Mouse (Mus musculus) gastrocnemius, postnatal 25 days (tissue): ENCODE measurements around the gene Cdipt. TPM values are rescaled to one million over a fixed set of nuclear protein-coding genes. Genes with fewer than 3 reads are reported as not detected.
A peak's percentile ranks its signal among the peaks of the same experiment; 100 is the strongest.

Source experiments
- DNase-seq: peaks from one replicate; pipeline ENCODE4 v3.0.0; 2022
- total RNA-seq, 2 experiments: library from RNA; stranded (reverse); gene quantifications; 1 replicate in 1 of 2; 2 replicates in 1 of 2; pipeline ENCODE4 v1.2.3; 2021

Gene Cdipt
- total RNA-seq, 2 experiments from 2014 or later = 30.5 to 31.2 TPM

DNA sequence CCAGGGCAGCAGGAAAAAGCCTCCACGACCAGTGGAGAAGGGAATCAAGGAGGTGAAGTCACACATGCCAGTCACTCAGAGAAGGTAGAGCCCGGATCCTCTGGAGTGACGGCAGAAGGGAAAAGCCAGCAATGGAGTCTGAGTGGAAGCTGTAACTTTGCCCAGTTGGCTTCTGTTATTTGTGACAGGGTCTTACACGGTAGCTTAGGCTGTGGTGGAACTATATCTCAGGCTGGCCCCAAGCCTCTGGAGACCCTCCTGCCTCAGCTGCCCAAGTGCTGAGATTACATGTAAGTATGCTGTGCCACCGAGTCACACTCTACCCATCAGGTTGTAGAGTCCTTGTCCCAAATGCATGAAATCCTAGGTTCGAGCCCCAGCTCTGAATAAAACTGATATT lies 37.7 kb downstream of the Cdipt start:
- DNase-seq = no peak

DNA sequence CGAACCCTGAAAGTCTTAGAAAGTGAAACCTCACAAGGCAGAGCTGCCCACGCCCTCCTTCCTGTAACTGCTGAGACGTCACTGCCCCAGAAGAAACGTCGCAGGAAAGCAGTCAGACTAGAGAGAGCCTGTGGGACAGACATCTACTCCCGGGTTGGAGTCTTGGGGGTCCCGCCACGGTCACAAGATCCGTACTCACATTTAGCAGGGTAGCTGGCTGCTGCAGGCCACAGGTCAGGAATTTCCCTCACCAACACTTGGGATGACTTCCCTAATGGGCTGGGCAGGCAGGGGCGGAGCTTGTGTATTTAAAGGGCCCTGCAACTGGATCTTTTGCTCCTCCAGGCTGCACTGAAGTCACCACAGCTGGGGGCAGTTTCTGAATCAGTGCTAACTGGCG lies 38.6 kb downstream of the Cdipt start, which contains the start of gene Mvp:
TSS of gene Mvp (minus strand) at position 302 of the 400 bp plus-strand sequence.
- peak; percentile 72 for DNase-seq

DNA sequence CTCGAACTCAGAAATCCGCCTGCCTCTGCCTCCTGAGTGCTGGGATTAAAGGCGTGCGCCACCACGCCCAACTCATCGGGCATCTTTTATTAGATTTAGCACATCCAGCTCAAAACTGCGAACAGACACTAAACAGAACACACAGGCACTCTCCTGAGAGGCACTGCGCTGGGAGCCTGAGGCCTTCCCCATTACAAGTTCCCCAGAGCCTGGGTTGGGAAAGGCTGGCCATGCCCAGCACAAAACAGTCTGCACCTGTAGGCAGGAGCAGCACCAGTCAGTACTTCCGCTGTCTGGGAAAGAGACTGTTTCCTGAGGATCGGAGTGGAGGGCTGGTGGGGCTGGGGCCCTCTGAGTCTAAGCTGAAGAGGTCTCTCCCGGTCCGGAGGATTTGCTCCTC lies 39.3 kb downstream of the Cdipt start:
- DNase-seq = no peak

DNA sequence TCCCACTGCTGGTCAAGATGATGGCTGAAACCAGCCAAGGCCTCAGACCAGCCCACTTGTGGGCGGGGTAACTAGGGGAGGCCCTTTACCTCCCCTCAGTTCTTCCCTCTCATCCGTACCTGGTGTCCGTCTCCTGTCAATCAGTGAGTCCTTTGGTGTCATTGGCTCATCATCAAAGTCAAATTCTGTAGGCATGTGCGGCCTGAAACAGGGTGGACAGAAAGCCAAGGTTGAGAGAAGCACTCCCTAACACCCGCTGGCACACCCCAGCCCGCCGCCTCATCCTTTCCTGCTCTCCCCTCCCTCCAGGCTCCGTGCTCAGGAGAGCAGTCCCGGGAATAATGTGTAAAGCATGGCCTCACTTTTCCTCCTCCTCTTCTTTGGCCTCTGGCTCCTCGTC lies 40.4 kb downstream of the Cdipt start:
- no peak for DNase-seq

DNA sequence TGATC lies 40.6 kb downstream of the Cdipt start, which contains the start of gene Pagr1b:
TSS of gene Pagr1b (minus strand) at position 4 of the 5 bp plus-strand sequence.
- no peak for DNase-seq

DNA sequence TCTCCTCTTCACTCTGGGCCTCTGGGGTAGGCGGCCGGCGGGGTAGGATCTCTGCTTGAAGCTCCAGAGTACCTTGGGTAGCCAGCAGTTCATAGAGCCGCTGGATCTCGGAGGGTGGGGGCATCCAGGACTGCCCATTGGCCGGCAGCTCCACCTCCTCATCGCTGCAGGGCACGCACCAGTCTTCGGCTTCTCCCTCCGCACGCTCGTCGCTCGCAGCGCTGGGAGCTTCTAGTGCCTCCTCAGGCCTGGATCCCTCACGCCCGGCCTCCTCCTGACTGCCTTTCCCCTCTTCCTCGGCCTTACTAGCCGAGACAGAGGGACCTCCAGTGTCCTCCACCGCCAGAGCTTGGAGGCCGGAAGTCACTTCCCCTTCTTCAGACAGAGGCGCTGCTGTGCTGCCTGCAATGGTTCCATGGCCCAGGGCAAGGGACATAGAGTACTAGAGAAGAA lies 40.8 kb downstream of the Cdipt start:
- peak; percentile 60 for DNase-seq

DNA sequence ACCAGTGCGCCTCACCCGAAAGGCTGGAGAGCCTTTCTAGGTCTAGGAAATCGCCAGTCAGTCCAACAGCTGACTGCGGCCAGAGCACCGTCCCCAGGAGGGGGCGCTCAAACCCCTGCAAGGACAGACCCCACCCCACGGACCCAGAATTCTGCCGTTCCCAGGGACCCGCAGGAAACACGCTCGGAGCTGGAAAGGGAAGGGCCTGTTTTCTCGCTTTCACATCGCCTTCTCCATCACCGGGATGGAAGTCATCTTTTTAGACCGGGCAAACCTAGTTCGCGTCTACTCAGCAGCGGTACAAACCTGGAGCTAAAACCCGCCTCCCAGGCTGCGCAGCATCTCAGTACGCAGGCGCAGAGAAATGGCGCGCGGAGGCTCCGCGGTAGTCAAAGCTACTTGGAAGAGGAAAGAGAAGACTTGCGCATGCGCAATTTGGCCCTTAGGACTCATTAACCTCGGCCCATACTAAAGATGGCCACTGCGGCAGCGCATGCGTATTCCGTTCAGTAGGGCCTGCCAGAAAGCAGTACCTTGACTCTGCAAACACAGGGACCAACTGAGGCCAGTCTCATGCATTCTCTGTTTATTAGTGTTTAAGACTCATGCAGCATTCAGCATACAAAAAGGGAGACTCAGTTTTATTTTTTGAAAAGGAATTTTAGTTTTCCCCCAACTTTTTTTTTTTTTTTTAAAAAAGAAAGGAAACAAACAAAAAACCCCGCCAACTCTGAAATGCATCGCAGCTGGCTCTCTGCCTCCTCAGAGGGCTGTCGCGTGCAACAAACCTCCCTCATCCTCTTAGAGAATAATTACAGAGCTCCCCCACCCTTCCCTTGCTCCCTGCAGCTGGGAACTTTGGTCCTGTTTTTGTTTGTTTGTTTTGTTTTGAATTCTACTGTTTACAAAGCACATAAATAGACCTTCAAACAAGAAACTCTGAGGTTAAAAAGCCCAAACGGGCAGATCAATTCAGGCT lies 41.5 kb downstream of the Cdipt start, which contains the start of gene Pagr1a:
TSS of gene Pagr1a (minus strand) at position 382 of the 979 bp plus-strand sequence.
- peak; percentile 95 for DNase-seq

DNA sequence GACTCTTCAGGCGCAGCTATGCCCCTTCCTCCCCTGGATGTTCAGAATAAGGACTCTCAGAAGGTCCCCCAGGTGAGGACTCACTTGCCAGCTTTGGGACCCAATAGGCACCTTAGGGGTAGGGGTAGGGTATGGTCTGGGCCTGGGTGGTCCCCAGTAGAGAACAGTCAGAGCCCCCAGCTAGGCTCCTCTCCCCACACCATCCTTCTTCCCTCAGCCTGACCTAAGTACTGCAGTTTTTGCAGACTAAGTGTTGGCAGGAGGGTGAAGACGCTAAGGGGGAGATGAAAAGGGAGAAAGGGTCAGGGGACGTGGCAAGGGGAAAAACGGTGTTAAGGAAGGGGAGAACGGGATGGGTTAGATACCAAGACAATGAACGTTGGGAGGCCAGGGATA lies 42.2 kb downstream of the Cdipt start:
- no peak for DNase-seq

DNA sequence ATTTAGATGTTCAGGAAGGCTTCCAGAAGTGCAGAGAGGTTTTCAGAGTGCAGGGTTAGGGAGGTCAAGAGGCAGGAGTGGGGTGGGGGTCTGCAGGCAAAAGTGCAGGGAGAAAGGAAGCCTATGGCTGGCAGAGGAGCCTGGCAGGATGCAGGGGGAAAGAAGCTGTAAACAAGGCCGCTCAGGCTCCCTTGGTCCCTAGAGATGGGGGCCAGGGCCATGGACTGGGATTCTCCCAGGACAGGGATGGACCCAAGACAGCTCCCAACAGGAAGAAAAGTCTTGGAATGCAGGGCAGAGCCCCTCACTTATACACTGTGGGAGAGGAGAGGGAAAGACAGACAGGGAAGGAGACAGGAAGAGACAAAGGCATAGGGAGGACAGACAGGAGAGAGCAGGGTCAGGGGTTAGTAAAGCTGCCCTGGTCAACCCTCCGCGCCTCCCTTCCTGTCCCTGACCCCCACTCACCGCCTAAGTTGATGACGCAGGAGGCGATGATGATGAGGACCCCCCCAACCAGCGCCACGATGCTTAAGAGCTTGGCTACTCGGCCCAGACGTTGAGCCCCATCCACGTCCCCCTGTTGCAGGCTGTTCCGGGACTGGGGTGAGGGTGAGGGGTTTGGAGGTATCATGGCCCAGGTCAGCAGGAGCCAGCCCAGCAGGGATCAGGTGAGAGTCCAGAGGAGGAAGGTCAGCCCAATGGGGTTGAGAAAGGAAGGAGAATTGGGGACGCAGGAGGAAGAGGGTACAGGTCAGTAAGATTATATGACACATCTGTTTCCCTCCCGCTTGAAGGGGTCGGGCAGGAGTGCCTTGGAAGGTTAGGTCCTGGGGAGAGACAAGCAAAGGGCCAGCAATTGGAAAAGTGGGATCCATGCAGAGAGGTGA lies 42.9 kb downstream of the Cdipt start:
- DNase-seq = no peak

DNA sequence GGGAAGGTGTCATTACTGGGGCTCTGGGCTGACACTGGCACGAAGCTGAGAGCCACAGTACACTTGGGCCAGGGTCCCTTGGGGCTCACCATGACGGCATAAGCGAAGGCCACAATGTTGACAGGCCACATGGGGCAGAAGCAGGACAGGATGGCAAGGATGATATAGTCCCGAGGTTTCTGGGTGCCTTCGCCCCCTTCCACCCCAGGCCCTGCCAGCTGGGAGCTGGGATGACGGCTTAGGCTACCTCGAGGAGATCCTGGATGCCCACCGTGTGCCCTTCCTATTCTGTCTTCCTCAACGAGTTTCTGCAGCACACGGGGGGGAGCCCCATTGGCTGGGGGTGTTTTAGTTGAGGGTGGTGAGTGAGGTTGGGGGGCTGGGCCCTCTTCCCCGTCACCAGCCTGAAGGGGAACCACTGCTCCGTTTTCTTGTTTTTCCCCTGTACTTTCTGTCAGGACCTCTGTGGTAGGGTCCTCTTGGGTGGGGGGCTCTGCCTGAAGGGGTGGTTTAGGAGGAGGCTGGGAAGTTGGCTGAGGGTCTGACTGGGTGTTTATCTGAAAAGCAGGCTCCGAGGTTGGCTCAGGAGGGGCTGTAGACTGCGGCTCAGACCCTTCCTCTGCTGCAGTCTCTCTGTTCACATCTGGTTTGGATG lies 43.7 kb downstream of the Cdipt start:
- DNase-seq = no peak

DNA sequence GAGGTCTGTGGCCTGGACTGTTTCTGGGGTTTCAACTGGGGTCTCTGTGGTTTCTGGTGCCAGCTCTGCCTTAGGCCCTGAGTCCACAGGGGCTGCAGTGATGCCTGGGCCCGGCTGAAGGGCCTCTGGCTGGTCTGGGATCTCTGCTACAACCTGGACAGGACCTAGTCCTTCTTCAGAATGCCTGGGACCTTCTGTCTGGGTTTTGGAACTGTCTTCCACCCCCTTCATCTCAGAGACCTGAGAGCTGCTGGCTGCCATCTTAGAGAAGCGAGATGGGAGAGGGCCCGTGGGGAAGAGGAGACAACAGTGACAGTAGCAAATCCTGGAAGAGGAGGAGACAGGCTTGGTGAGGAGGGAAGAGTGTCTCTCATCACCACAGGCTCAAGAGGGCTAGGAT lies 44.3 kb downstream of the Cdipt start:
- no peak for DNase-seq

DNA sequence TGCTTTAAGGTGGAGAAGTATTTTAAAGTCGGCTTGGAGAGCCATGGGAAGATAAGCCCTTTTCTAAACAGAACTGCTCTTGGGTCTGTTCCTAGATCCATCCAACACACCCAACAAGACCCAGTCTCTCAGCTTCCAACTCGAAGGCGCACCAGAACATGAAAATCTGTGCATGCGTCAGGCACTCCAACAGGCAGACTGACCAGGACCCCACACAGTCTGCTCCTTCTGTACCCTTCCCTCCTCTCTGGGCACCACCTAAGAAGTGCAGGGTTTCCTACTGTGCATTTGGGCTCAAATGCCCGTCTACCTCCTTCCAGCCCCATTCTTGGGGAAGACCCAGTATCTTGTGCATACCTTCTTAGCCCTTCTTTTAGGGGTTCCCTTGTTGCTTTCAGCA lies 44.8 kb downstream of the Cdipt start:
- DNase-seq = no peak

DNA sequence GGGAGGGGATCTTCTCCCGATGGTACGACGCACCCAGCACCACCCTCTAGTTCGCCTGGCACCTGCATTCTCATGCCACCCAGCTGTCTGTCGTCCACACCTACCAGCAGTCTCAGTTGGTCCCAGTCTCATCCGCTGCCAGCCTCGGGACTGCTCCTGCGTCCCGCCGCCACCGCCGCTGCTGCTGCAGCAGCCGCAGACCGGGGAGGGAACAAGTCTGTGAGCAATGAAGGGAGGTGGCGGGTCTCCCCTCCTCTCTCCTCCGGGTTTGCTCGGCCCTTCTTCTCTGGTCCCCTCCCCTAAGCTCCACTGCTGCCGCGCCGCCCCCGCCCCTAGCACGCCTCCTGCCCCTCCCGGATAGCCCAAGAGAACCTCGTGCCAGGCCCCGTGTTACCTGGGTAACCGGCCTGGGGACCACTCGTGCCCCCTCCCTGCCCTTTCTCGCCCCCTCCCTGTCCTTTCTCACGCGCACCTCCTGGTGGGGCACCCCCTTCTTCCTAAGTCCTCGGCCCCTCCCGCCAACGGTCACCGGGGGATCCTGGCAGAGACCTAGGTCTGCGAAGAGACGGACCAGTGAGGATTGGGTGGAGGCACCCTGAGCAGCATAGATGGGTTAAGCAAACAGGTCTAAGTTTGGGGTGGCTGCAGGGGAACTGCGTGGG lies 45.3 kb downstream of the Cdipt start, which contains the start of the genes Gm42742 and Prrt2:
TSS of gene Gm42742 (minus strand) at position 197 of the 662 bp plus-strand sequence.
TSS of gene Prrt2 (minus strand) at position 311 of the 662 bp plus-strand sequence.
- peak; percentile 66 for DNase-seq

DNA sequence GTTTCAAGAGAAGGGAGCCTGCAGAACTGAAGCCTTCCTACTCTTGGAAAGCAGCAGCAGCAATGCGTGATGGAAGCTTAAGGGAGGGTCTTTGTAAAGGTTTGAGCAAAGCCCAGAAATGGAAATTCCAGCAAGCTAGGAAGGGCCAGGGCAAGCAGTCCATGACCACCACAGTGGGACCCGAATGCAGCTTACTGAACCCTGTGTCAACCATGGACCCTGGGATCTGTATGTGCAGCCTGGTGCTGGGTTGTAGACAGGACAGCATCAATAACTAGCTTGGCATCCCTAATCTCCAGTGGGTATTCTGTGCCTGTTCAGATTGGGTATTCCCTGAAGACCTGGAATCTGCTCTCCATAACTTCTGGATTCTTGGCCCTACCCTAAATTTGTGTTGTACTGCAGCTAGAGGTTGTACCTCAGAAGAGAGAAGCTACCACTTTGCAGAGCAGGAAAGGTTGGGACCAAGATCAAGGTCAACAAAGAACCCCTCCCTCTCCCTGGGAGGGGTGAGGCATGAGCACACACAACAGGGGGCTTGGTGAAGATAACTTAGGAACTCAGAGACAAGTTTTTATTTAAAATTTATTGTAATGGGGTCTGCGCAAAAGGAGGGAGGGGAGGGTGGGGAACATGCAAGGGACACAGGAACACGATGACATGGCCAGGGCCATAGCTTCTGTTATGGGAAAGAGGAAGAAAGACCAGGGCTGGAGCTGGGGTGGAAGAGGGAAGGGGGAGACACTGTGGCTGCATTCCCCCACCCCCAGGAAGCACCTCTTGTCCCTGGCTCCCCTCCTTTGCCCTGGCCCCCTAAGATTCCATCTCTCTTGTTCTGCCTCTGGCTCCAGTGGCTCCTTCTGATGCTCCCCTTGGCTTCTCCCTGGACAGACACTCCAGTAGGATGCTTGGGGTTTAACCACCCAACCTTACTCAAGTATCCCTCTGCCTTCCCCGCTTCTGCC lies 46.1 kb downstream of the Cdipt start:
- no peak for DNase-seq

DNA sequence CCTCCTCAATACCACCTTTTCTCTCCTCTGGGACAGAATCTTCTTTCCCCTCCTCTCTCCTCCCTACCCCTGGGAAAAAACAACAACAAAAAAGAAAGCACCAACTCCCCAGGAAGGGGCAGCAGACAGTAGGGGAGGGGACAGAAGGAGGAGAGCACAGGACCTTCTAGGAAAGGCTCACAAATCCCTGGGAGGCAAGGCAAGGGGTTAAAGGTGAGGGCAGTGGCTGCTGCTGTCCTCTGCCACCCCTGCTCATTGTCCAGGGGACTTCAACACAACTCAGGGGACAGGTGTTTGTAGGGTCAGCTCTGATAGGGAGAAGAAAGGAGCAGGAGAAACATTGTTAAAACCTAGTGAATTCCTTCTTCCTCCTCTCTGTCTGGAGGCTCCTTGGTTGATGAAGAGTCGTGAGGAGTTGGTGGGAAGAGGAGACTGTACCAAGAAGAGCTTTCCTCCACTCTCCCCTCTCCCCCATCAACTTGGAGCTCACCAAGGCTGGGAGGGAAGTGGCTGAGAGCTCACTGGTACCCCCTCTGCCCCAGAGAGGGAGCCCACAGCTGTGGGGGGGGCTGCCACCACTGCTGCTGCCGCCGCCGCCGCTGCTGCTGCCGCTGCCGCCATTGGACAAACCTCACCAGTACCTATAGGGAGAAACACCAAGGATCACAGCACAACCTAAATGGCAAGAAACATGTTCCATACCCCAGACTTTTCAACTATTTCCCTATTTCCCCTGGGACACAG lies 47.0 kb downstream of the Cdipt start:
- no peak for DNase-seq

DNA sequence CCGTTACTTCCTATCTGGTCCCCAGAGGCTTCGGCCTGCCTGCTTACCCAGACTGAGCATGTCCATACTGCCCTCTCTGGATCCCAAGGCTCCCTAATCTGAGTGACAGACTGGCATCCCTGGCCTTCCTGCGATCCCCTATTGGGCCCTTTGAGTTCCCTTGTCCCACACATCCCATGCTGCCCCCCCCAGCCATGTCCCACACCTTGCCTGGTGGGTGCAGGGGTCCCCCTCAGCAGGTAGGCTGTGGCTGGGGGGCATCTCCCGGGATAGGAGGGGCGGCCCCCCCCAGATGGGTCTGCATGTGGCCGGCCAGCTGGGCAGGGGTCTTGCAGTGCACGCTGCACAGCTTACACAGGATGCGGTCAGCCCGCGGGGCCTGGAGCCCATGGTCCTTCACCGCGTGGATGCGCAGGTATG lies 47.6 kb downstream of the Cdipt start:
- peak; percentile 28 for DNase-seq

DNA sequence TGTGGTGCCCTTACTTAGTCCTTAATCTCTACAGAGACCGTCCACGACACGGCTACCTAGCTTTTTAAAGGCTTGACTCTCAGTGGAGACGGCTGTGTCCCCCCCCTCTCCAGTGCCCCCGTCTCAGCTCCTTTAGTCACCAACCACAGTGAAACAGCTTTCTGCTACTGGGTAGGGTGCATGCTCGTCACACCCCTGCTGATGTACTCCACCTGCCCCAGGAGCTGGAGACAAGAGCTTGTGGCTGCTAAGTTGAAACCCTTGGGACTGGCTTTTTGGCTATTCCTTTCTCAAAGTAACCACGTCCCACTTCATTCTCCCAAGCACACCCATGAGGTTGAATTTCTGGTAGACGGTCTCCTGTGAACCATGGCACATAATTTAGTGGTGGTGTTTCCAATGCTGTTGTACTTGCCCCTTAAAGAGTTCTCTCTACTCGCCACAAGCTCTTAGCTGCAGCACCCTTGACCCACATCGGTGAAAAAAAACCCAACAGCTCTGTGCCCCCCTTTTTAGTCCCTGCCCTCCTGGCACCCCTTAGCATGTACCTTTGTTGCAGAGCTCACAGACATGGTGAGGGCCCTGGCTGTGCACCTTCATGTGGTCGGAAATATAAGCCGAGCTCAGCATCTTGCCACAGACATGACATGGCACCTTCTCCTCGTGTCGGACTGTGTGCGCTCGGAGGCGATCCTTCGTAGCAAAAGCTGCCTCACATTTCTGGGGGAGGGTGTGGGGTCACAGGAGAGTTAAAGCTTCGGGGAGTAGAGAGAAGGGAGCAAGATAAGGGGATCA lies 48.4 kb downstream of the Cdipt start:
- DNase-seq = peak; percentile 25

DNA sequence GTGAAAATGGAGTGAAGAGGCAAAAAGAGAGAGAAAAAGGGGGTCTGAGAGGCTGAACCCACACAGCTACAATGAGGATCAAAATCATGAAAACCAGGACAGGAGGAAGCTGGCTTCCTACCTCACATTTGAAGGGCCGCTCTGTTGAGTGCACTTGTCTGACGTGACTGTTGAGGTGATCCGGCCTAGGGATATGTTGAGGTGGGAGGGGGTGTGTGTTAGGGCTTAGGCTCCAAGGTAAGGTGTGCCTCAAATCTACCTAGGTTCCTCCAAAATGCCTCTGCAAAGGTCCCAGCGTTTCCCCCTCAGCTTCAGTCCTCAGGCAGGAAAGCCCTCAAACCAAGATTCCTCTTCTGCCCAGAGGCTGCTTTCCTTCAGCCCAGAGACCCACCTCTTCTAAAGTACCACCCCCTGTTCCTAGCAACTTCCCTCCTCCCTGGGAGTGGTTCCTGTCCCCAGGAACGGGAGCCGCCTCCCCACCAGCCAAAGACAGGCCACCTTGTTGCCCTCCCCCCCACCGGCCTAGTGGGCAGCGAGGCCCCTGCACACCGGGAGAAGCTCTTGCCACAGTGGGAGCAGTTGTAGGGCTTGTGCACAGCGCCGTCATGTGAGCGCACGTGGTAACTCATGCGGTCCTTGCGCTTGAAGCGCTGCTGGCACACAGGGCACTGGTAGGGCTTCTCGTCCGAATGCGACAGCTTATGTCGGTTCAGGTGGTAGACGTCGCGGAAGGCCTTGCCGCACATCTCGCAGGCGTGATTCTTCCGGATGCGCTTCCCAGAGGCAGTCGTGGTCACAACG lies 49.2 kb downstream of the Cdipt start:
- peak; percentile 77 for DNase-seq
